9 mouse cellular contexts compared by ENCODE assay signal in genomic region chr15:18832263-18832662, GRCm38 (mm10). TPM values are rescaled to one million over a fixed set of nuclear protein-coding genes. Genes with fewer than 3 reads are reported as not detected.
DNase-seq lines count a peak whose midpoint lies in the region; ATAC-seq and TF ChIP-seq lines count a peak whose summit lies in the region.
"Had no signal": no experiment of that assay in that cellular context is flagged by ENCODE, and none has a peak within 500 bp of the region (broad histone marks: within the 10 kb centered on the region; RNA-seq: fewer than 3 reads in every experiment).

No protein-coding gene starts in this region.

- no peaks in the 10 kb centered on the region for H3K79me2 ChIP-seq in C2C12 (ENCODE audit: control insufficient read depth, insufficient read depth)

- no peak overlapping the region for H3ac ChIP-seq in C2C12 (ENCODE audit: control insufficient read depth, insufficient read length, low read depth)

- H3K9ac ChIP-seq in heart, postnatal 0 days (replicated peaks; ENCODE audit: low read depth, low read length), result no peak overlapping the region
- H3K9ac ChIP-seq in kidney, embryonic 14.5 days (ENCODE audit: low read depth, low read length), result no peak overlapping the region
- H3K9ac ChIP-seq: hindbrain, embryonic 15.5 days had no signal

- peak; percentile 74 for DNase-seq in heart, postnatal 0 days (ENCODE audit: low spot score)
- DNase-seq in heart, embryonic 10.5 days (ENCODE audit: low spot score), result no peak
- peak; percentile 62 for DNase-seq in adrenal gland, postnatal 14 days
- DNase-seq in embryonic facial prominence, embryonic 10.5 days (ENCODE audit: low spot score), result peak; percentile 61
- peak; percentile 16 for DNase-seq in lung, postnatal 14 days
- DNase-seq in yolk sac, embryonic 10.5 days (ENCODE audit: low spot score), result peak; percentile 3

- H3K27me3 ChIP-seq in heart, postnatal 0 days (ENCODE audit: control insufficient read depth, insufficient read depth, low read length), result no peaks in the 10 kb centered on the region
- no peaks in the 10 kb centered on the region for H3K27me3 ChIP-seq in heart, embryonic 10.5 days (ENCODE audit: insufficient read depth, poor library complexity, severe bottlenecking)
- no peaks in the 10 kb centered on the region for H3K27me3 ChIP-seq in C2C12 (ENCODE audit: control insufficient read depth, insufficient read depth, insufficient read length)
- no peaks in the 10 kb centered on the region for H3K27me3 ChIP-seq in embryonic facial prominence, embryonic 10.5 days (replicated peaks; ENCODE audit: low read depth, poor library complexity, severe bottlenecking)
- no peaks in the 10 kb centered on the region for H3K27me3 ChIP-seq in kidney, embryonic 14.5 days (ENCODE audit: control insufficient read depth, insufficient read depth, low read length)
- H3K27me3 ChIP-seq: hindbrain, embryonic 15.5 days had no signal

- H3K27ac ChIP-seq in heart, postnatal 0 days (ENCODE audit: low read depth), result no peak overlapping the region
- no peak overlapping the region for H3K27ac ChIP-seq in heart, embryonic 10.5 days
- H3K27ac ChIP-seq in embryonic facial prominence, embryonic 10.5 days (replicated peaks), result no peak overlapping the region
- H3K27ac ChIP-seq in kidney, embryonic 14.5 days (ENCODE audit: low read depth, low read length), result no peak overlapping the region
- H3K27ac ChIP-seq: hindbrain, embryonic 15.5 days had no signal

- TF ChIP-seq EP300 in heart, postnatal 0 days (IDR thresholded peaks at IDR 0.05; ENCODE audit: low read depth), result no peak

- no peaks in the 10 kb centered on the region for H3K36me3 ChIP-seq in heart, postnatal 0 days (replicated peaks; ENCODE audit: control insufficient read depth, insufficient read depth, low read length)
- H3K36me3 ChIP-seq in heart, embryonic 10.5 days, result no peaks in the 10 kb centered on the region
- no peaks in the 10 kb centered on the region for H3K36me3 ChIP-seq in C2C12 (ENCODE audit: control insufficient read depth, insufficient read depth)
- no peaks in the 10 kb centered on the region for H3K36me3 ChIP-seq in embryonic facial prominence, embryonic 10.5 days (replicated peaks)
- H3K36me3 ChIP-seq in kidney, embryonic 14.5 days (ENCODE audit: control insufficient read depth, insufficient read depth, low read length), result no peaks in the 10 kb centered on the region
- H3K36me3 ChIP-seq: hindbrain, embryonic 15.5 days had no signal

- ATAC-seq in heart, postnatal 0 days (ENCODE audit: insufficient read depth, low read depth), result no peak
- ATAC-seq in kidney, embryonic 14.5 days (ENCODE audit: low FRiP score, low TSS enrichment), result peak; percentile 60; the same call in 1 of the 2 replicates

- no peaks in the 10 kb centered on the region for H3K9me3 ChIP-seq in heart, postnatal 0 days (replicated peaks; ENCODE audit: control insufficient read depth, low read length)
- H3K9me3 ChIP-seq in heart, embryonic 10.5 days, result no peaks in the 10 kb centered on the region
- no peaks in the 10 kb centered on the region for H3K9me3 ChIP-seq in embryonic facial prominence, embryonic 10.5 days
- H3K9me3 ChIP-seq in kidney, embryonic 14.5 days (ENCODE audit: control insufficient read depth, low read length), result no peaks in the 10 kb centered on the region
- H3K9me3 ChIP-seq: hindbrain, embryonic 15.5 days had no signal

- WGBS in heart, postnatal 0 days, result 13% methylated on average over 4 of the region's 4 CpGs
- 22% methylated on average over 4 of the region's 4 CpGs for WGBS in heart, embryonic 10.5 days
- 25% methylated on average over 4 of the region's 4 CpGs for WGBS in embryonic facial prominence, embryonic 10.5 days
- WGBS in kidney, embryonic 14.5 days, result 15% methylated on average over 4 of the region's 4 CpGs

- peak; percentile 70 for TF ChIP-seq CTCF in heart, postnatal 0 days (IDR thresholded peaks at IDR 0.05; ENCODE audit: low read depth)
- peak; percentile 30 for TF ChIP-seq CTCF in C2C12 (IDR thresholded peaks at IDR 0.05; ENCODE audit: control insufficient read depth, insufficient read depth, insufficient read length)

- no peak overlapping the region for H3K4me3 ChIP-seq in heart, postnatal 0 days (ENCODE audit: low read depth, low read length)
- H3K4me3 ChIP-seq in heart, embryonic 10.5 days, result no peak overlapping the region
- H3K4me3 ChIP-seq in C2C12 (ENCODE audit: insufficient read depth, poor library complexity, severe bottlenecking), result no peak overlapping the region
- no peak overlapping the region for H3K4me3 ChIP-seq in embryonic facial prominence, embryonic 10.5 days
- H3K4me3 ChIP-seq in kidney, embryonic 14.5 days (ENCODE audit: low read length), result no peak overlapping the region
- H3K4me3 ChIP-seq: hindbrain, embryonic 15.5 days had no signal

- H3K79me3 ChIP-seq in C2C12 (ENCODE audit: low read depth), result no peaks in the 10 kb centered on the region

- H3K4me1 ChIP-seq in heart, postnatal 0 days (ENCODE audit: control insufficient read depth, insufficient read depth), result no peaks in the 10 kb centered on the region
- no peaks in the 10 kb centered on the region for H3K4me1 ChIP-seq in heart, embryonic 10.5 days
- no peaks in the 10 kb centered on the region for H3K4me1 ChIP-seq in embryonic facial prominence, embryonic 10.5 days
- no peaks in the 10 kb centered on the region for H3K4me1 ChIP-seq in kidney, embryonic 14.5 days (ENCODE audit: control insufficient read depth, insufficient read depth, low read length)
- H3K4me1 ChIP-seq: hindbrain, embryonic 15.5 days had no signal

- no peak overlapping the region for H3K4me2 ChIP-seq in heart, postnatal 0 days (ENCODE audit: low read depth, low read length)
- H3K4me2 ChIP-seq in kidney, embryonic 14.5 days (replicated peaks; ENCODE audit: low read depth, low read length), result no peak overlapping the region
- H3K4me2 ChIP-seq: hindbrain, embryonic 15.5 days had no signal

TF ChIP-seq in C2C12, 6 proteins besides CTCF, POLR2A, EP300 and RAD21:
- TF ChIP-seq FOSL1 (IDR thresholded peaks at IDR 0.05; ENCODE audit: insufficient read depth, low read length, poor library complexity, severe bottlenecking) (no peak), MAX (IDR thresholded peaks at IDR 0.05) (no peak), CEBPB (IDR thresholded peaks at IDR 0.05; ENCODE audit: low read depth) (no peak), USF1 (IDR thresholded peaks at IDR 0.05; ENCODE audit: low read depth) (no peak), MYOD1 (IDR thresholded peaks at IDR 0.05; ENCODE audit: control insufficient read depth, insufficient read length, low read depth) (no peak), MYOG (IDR thresholded peaks at IDR 0.05; ENCODE audit: control insufficient read depth, extremely low read depth, insufficient read length) (no peak)

RNA-seq across cellular contexts. Expression of gene Cdh10, which starts 13.5 kb away (rescaled TPM):
- 0.46 and 0.53 TPM in 2 replicates for total RNA-seq in heart, postnatal 0 days (2014; rRNA removed; ENCODE audit: low replicate concordance)
- 0.27 and 0.52 TPM in 2 replicates for polyA plus RNA-seq in heart, postnatal 0 days (2015; fragmentation: Nextera tagmentation; extraction: Ambion mirVana)
- polyA plus RNA-seq in heart, embryonic 10.5 days (2016; fragmentation: Nextera tagmentation; extraction: Ambion mirVana), result 1.1 and 2.0 TPM in 2 replicates
- polyA plus RNA-seq in C2C12 (2012; fragmentation: generic; extraction: Trizol), result 2.1 TPM
- 0.33 and 0.34 TPM in 2 replicates for total RNA-seq in adrenal gland, postnatal 14 days (2021)
- polyA plus RNA-seq in embryonic facial prominence, embryonic 10.5 days (2016; fragmentation: Nextera tagmentation; extraction: Ambion mirVana), result 1.1 and 1.9 TPM in 2 replicates
- polyA plus RNA-seq in kidney, embryonic 14.5 days (2014; fragmentation: Nextera tagmentation; extraction: Ambion mirVana), result 0.59 and 0.87 TPM in 2 replicates
